Mouse (Mus musculus): ENCODE results near the gene Smim24. TPM values are rescaled to one million over a fixed set of nuclear protein-coding genes. Genes with fewer than 3 reads are reported as not detected.

Smim24 gene
- 53.6 TPM for polyA plus RNA-seq (2014; fragmentation: Illumina TruSeq; extraction: RNeasy Lipid Tissue Mini Kit (QIAGEN cat#74804); ENCODE audit: low read depth, low replicate concordance)

DNA sequence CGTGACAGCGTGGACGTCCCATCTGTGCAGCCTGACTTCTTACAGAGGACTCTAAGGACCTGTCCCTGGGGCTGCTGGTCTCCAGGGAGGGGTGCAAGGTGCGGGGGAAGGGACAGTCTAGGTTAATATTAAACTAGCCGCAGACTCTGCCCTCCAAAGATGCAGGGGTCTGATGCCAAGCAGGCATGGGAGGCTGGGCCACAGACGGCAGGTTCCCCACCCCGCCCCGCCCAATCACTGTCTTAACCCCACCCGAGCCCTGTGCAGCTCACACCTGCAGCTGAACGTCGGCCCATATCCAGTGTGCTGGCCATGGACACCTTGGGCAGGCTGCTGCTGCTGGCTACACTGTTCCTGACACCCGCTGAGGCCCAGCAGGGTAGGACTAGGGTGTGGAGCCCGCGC lies at the start of gene Smim24:
TSS of gene Smim24 (plus strand) at position 271 of the 405 bp plus-strand sequence.

DNA sequence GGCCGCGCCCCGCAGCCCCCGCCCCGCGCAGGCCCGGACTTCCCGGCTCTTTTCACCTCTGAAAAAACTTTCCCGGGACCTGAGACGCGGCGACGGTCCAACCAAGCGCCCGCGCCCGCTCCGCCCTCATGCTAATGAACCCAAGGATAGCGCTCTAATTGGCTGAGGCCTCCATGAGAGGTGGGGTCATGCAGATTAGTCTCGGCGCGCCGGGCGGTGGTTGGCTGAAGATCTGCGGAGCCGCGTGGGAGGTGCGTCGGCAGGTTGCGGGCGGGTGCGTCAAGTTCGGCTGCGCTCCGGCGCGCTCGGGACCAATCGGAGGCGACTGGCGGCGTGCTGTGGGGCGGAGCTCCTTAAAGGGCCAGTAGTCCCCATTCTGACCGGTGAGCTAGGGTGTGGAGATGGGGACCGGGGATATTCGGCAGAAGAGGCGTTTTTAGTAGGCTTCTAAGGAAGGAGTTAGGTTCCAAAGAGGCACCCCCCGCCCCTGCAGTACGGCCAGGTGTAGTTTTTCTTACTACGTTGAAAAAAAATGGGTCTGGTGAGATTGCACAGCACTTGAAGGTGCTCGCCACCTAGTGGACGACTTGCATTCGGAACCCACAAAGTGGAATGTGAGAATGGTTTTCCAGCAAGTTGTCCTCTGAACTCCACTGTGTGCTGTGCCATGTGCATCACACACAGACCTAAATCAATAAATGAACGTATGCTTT lies 42.3 kb upstream of the Smim24 start, which contains the start of gene Hmg20b:
TSS of gene Hmg20b (minus strand) at position 130 of the 713 bp plus-strand sequence.

DNA sequence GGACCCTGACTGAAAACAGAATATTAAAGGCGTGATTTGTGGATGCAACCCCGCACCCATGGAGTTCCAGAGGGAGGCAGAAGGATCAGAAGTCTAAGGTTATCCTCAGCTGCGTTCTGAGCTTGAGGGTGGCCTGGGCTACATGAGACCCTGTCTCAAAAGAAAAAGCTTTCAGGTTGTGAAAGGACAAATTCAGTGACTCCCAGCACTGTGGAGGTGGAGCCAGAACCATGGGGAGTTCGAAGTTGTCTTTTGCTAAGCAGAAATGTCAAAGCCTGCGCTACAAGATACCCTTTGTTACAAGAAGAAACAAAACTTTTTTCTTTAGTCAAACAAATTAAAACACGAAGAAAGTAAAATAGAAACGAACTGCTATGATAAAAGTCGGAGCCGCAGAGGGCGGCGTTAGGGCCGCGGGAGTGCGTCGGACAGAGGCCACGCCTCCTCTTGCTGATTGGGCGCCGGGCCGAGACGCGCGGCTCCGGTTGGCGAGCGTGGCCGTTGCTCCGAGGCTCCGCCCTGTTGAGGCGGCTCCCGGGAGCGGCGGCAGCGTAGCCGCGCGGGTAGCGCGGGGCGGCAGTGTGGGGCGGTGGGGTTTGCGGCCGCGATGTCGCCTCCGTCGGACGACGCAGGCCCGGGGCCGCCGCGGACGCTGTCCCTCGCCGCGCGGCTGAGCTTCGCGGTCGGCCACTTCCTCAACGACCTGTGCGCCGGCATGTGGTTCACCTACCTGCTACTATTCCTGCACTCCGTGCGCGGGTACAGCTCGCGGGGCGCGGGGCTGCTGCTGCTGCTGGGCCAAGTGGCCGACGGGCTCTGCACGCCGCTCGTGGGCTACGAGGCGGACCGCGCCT lies 35.6 kb upstream of the Smim24 start, which contains the start of gene Mfsd12:
TSS of gene Mfsd12 (plus strand) at position 501 of the 854 bp plus-strand sequence.

DNA sequence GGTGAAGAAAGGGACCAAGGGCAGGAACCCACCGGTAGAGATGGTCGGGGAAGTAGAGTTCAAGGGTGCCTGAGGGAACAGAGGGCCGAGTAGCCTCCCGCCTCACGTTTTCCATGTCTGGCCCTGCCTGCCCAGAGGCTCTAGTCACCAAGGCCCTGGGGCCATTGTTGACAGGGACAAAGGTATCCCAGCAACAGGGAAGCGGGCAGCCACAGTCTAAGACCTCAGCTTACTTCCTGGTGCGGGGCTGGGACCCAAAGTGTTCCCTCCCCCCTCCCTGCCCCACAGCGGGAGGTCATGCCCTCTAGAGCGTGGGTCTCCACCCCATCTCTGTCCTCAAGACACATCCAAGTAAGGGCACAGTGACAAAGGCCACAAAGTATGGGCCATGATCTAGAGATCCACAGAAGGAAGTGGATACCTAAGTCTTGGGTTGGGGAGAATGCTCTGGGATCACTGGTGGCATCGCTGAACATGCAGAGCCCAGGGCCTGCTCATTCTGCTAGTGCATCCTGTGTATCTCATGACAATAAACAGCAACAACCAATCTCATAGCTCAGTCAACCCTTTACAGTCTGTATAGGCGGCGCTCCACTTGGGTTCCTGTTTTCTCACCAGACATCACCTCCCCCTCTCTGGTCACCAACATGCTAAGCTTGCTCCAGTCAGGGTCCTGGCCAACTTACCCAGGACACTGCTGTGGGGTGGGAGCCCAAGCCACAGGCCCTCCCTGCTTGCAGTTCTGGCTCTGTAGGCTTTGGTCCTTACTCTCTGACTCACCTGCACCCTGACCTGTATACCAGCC lies 27.0 kb upstream of the Smim24 start, which contains the start of gene 4930404N11Rik:
TSS of gene 4930404N11Rik (minus strand) at position 145 of the 805 bp plus-strand sequence.

DNA sequence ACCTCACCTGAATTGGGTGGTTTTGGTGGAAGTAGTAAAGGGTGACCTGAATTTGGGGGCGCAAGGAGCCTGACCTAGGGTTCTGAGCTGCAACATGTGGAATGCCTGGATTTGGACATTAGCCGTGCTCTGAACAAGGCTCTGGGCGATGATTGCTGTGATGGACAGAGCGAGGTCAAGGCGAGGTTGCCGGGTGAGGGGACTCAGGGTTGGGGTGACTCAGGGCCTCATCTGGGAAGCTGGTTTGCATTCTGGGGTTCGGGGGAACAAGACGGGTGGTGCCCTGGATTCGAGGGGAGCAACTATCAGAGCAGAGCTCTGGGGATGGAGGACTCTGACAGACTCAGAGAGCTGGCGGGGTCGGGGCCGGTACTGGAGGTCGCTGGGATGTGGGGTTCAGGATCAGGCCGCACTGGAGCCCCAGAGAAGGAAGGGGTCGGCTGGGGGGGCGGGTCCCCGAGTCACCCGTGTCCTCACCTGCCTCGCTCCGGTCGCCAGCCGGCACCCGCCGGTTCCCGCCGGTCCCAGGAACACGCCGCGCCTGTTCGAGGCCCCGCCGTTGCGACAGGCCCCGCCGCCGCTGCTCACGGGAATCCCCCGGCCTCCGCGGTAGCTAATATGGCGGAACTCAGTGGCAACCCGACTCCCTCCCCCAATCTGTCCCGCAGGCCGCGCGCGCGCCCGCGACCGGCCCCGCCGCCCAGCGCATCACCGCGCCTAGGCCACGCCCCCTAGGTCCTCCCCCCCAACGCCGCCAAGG lies 14.9 kb upstream of the Smim24 start, which contains the start of gene Fzr1:
TSS of gene Fzr1 (minus strand) at position 724 of the 760 bp plus-strand sequence.

DNA sequence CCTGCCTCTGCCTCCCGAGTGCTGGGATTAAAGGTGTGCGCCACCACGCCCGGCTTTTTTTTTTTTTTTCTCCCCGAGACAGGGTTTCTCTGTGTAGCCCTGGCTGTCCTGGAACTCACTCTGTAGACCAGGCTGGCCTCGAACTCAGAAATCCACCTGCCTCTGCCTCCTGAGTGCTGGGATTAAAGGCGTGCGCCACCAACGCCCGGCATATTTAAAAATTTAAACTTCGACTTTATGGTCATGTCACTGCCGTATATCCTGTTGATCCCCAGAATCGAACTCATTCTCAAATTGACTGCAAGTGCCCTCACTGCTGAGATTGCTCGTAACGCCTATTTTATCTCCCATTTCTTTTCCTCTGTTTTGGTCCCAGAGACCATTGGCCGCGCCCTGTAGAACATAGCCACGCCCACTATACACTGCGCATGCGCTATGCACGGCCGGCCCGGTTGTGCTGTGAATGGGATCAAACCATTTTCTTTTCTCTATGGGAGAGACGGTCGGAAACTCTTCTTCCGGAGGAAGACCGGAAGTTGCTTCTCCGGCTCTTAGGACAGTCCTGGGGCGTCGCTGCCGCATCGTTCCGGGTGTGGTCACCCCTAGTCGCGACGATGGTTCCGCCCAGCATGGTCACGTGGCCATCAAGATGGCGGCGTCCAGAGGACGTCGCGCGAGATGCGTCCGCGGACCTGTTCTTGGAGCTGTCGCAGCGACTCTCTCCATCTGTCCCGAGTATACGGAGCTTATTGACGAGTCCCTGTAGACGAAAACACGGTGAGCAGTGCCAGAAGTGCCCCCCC lies 8.8 kb upstream of the Smim24 start, which contains the start of the genes Dohh and Gm48551:
TSS of gene Dohh (plus strand) at position 627 of the 803 bp plus-strand sequence.
TSS of gene Gm48551 (plus strand) at position 665 of the 803 bp plus-strand sequence.

DNA sequence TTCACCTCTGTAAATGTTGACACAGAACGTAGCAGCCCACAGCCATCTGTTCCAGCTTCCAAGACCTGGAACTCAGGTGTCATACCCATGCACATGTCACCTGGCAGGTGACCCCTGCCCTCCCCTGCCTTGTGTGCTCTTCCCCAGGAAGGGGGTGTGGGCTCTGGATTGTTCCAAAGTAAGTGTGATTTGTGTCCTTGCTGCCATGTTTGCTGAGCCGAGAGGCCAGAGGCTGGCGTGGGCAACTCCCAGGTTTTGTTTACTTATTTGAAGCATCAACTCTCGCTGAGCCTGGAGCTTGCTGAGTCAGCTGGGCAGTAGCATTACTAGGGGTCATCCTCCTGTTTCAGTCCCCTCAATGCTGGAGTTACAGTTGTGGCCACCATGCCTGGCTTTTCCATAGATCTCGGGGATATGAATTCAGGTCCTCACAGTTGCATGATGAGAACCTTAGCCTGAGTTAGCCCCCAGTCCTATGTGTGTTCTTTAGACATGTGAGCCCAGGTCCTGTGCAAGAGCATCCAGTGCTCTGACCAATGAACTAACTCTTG lies 4.3 kb upstream of the Smim24 start, which contains the start of gene Gm48552:
TSS of gene Gm48552 (plus strand) at position 501 of the 551 bp plus-strand sequence.

Other genes with a start within 250 kb of the Smim24 start
- gene Pias4, start 225.1 kb upstream of the Smim24 start, polyA plus RNA-seq (2014; fragmentation: Illumina TruSeq; extraction: RNeasy Lipid Tissue Mini Kit (QIAGEN cat#74804); ENCODE audit: low read depth, low replicate concordance), result 23.4 TPM
- 1,511 TPM for gene Eef2, start 216.4 kb upstream of the Smim24 start, polyA plus RNA-seq (2014; fragmentation: Illumina TruSeq; extraction: RNeasy Lipid Tissue Mini Kit (QIAGEN cat#74804); ENCODE audit: low read depth, low replicate concordance)
- gene Dapk3, start 210.0 kb upstream of the Smim24 start, polyA plus RNA-seq (2014; fragmentation: Illumina TruSeq; extraction: RNeasy Lipid Tissue Mini Kit (QIAGEN cat#74804); ENCODE audit: low read depth, low replicate concordance), result 50.3 TPM
- not detected for gene 4930442H23Rik, start 209.2 kb upstream of the Smim24 start, polyA plus RNA-seq (2014; fragmentation: Illumina TruSeq; extraction: RNeasy Lipid Tissue Mini Kit (QIAGEN cat#74804); ENCODE audit: low read depth, low replicate concordance)
- gene Nmrk2, start 191.0 kb upstream of the Smim24 start, polyA plus RNA-seq (2014; fragmentation: Illumina TruSeq; extraction: RNeasy Lipid Tissue Mini Kit (QIAGEN cat#74804); ENCODE audit: low read depth, low replicate concordance), result not detected
- not detected for gene Atcay, start 162.2 kb upstream of the Smim24 start, polyA plus RNA-seq (2014; fragmentation: Illumina TruSeq; extraction: RNeasy Lipid Tissue Mini Kit (QIAGEN cat#74804); ENCODE audit: low read depth, low replicate concordance)
- 11.6 TPM for gene Zfr2, start 159.9 kb upstream of the Smim24 start, polyA plus RNA-seq (2014; fragmentation: Illumina TruSeq; extraction: RNeasy Lipid Tissue Mini Kit (QIAGEN cat#74804); ENCODE audit: low read depth, low replicate concordance)
- 2.8 TPM for gene Matk, start 140.1 kb upstream of the Smim24 start, polyA plus RNA-seq (2014; fragmentation: Illumina TruSeq; extraction: RNeasy Lipid Tissue Mini Kit (QIAGEN cat#74804); ENCODE audit: low read depth, low replicate concordance)
- 87.0 TPM for gene Mrpl54, start 126.1 kb upstream of the Smim24 start, polyA plus RNA-seq (2014; fragmentation: Illumina TruSeq; extraction: RNeasy Lipid Tissue Mini Kit (QIAGEN cat#74804); ENCODE audit: low read depth, low replicate concordance)
- 47.8 TPM for gene Apba3, start 126.1 kb upstream of the Smim24 start, polyA plus RNA-seq (2014; fragmentation: Illumina TruSeq; extraction: RNeasy Lipid Tissue Mini Kit (QIAGEN cat#74804); ENCODE audit: low read depth, low replicate concordance)
- 24.4 TPM for gene Tjp3, start 101.5 kb upstream of the Smim24 start, polyA plus RNA-seq (2014; fragmentation: Illumina TruSeq; extraction: RNeasy Lipid Tissue Mini Kit (QIAGEN cat#74804); ENCODE audit: low read depth, low replicate concordance)
- 44.2 TPM for gene Pip5k1c, start 100.1 kb upstream of the Smim24 start, polyA plus RNA-seq (2014; fragmentation: Illumina TruSeq; extraction: RNeasy Lipid Tissue Mini Kit (QIAGEN cat#74804); ENCODE audit: low read depth, low replicate concordance)
- gene Cactin, start 71.9 kb upstream of the Smim24 start, polyA plus RNA-seq (2014; fragmentation: Illumina TruSeq; extraction: RNeasy Lipid Tissue Mini Kit (QIAGEN cat#74804); ENCODE audit: low read depth, low replicate concordance), result 18.5 TPM
- gene Tbxa2r, start 64.3 kb upstream of the Smim24 start, polyA plus RNA-seq (2014; fragmentation: Illumina TruSeq; extraction: RNeasy Lipid Tissue Mini Kit (QIAGEN cat#74804); ENCODE audit: low read depth, low replicate concordance), result 2.7 TPM
- gene Gipc3, start 49.8 kb upstream of the Smim24 start, polyA plus RNA-seq (2014; fragmentation: Illumina TruSeq; extraction: RNeasy Lipid Tissue Mini Kit (QIAGEN cat#74804); ENCODE audit: low read depth, low replicate concordance), result 1.1 TPM
- 63.1 TPM for gene Hmg20b, start 42.6 kb upstream of the Smim24 start, polyA plus RNA-seq (2014; fragmentation: Illumina TruSeq; extraction: RNeasy Lipid Tissue Mini Kit (QIAGEN cat#74804); ENCODE audit: low read depth, low replicate concordance)
- gene Mfsd12, start 35.6 kb upstream of the Smim24 start, polyA plus RNA-seq (2014; fragmentation: Illumina TruSeq; extraction: RNeasy Lipid Tissue Mini Kit (QIAGEN cat#74804); ENCODE audit: low read depth, low replicate concordance), result 22.3 TPM
- 2.1 TPM for gene 4930404N11Rik, start 27.2 kb upstream of the Smim24 start, polyA plus RNA-seq (2014; fragmentation: Illumina TruSeq; extraction: RNeasy Lipid Tissue Mini Kit (QIAGEN cat#74804); ENCODE audit: low read depth, low replicate concordance)
- 22.5 TPM for gene Fzr1, start 14.5 kb upstream of the Smim24 start, polyA plus RNA-seq (2014; fragmentation: Illumina TruSeq; extraction: RNeasy Lipid Tissue Mini Kit (QIAGEN cat#74804); ENCODE audit: low read depth, low replicate concordance)
- 66.8 TPM for gene Dohh, start 8.6 kb upstream of the Smim24 start, polyA plus RNA-seq (2014; fragmentation: Illumina TruSeq; extraction: RNeasy Lipid Tissue Mini Kit (QIAGEN cat#74804); ENCODE audit: low read depth, low replicate concordance)
- 2.8 TPM for gene Gm48551, start 8.6 kb upstream of the Smim24 start, polyA plus RNA-seq (2014; fragmentation: Illumina TruSeq; extraction: RNeasy Lipid Tissue Mini Kit (QIAGEN cat#74804); ENCODE audit: low read depth, low replicate concordance)
- 1.7 TPM for gene Gm48552, start 4.0 kb upstream of the Smim24 start, polyA plus RNA-seq (2014; fragmentation: Illumina TruSeq; extraction: RNeasy Lipid Tissue Mini Kit (QIAGEN cat#74804); ENCODE audit: low read depth, low replicate concordance)
- gene Nfic, start 62.6 kb downstream of the Smim24 start, polyA plus RNA-seq (2014; fragmentation: Illumina TruSeq; extraction: RNeasy Lipid Tissue Mini Kit (QIAGEN cat#74804); ENCODE audit: low read depth, low replicate concordance), result 48.7 TPM
- gene Celf5, start 89.7 kb downstream of the Smim24 start, polyA plus RNA-seq (2014; fragmentation: Illumina TruSeq; extraction: RNeasy Lipid Tissue Mini Kit (QIAGEN cat#74804); ENCODE audit: low read depth, low replicate concordance), result 1.2 TPM
- gene Ncln, start 103.3 kb downstream of the Smim24 start, polyA plus RNA-seq (2014; fragmentation: Illumina TruSeq; extraction: RNeasy Lipid Tissue Mini Kit (QIAGEN cat#74804); ENCODE audit: low read depth, low replicate concordance), result 50.8 TPM
- 0.93 TPM for gene S1pr4, start 107.1 kb downstream of the Smim24 start, polyA plus RNA-seq (2014; fragmentation: Illumina TruSeq; extraction: RNeasy Lipid Tissue Mini Kit (QIAGEN cat#74804); ENCODE audit: low read depth, low replicate concordance)
- gene Gna15, start 131.2 kb downstream of the Smim24 start, polyA plus RNA-seq (2014; fragmentation: Illumina TruSeq; extraction: RNeasy Lipid Tissue Mini Kit (QIAGEN cat#74804); ENCODE audit: low read depth, low replicate concordance), result 2.9 TPM
- gene Gna11, start 152.1 kb downstream of the Smim24 start, polyA plus RNA-seq (2014; fragmentation: Illumina TruSeq; extraction: RNeasy Lipid Tissue Mini Kit (QIAGEN cat#74804); ENCODE audit: low read depth, low replicate concordance), result 118 TPM
- 286 TPM for gene Aes, start 166.4 kb downstream of the Smim24 start, polyA plus RNA-seq (2014; fragmentation: Illumina TruSeq; extraction: RNeasy Lipid Tissue Mini Kit (QIAGEN cat#74804); ENCODE audit: low read depth, low replicate concordance)
- gene Tle2, start 181.5 kb downstream of the Smim24 start, polyA plus RNA-seq (2014; fragmentation: Illumina TruSeq; extraction: RNeasy Lipid Tissue Mini Kit (QIAGEN cat#74804); ENCODE audit: low read depth, low replicate concordance), result 45.0 TPM
- 15.3 TPM for gene Tle6, start 208.0 kb downstream of the Smim24 start, polyA plus RNA-seq (2014; fragmentation: Illumina TruSeq; extraction: RNeasy Lipid Tissue Mini Kit (QIAGEN cat#74804); ENCODE audit: low read depth, low replicate concordance)
- 3.6 TPM for gene BC025920, start 213.2 kb downstream of the Smim24 start, polyA plus RNA-seq (2014; fragmentation: Illumina TruSeq; extraction: RNeasy Lipid Tissue Mini Kit (QIAGEN cat#74804); ENCODE audit: low read depth, low replicate concordance)
- 18.6 TPM for gene Sirt6, start 234.7 kb downstream of the Smim24 start, polyA plus RNA-seq (2014; fragmentation: Illumina TruSeq; extraction: RNeasy Lipid Tissue Mini Kit (QIAGEN cat#74804); ENCODE audit: low read depth, low replicate concordance)
- gene Ankrd24, start 235.5 kb downstream of the Smim24 start, polyA plus RNA-seq (2014; fragmentation: Illumina TruSeq; extraction: RNeasy Lipid Tissue Mini Kit (QIAGEN cat#74804); ENCODE audit: low read depth, low replicate concordance), result 21.9 TPM